Mouse (Mus musculus) adrenal gland, adult 8-10 months (tissue): ENCODE measurements around the gene Hip1r. TPM values are rescaled to one million over a fixed set of nuclear protein-coding genes. Genes with fewer than 3 reads are reported as not detected.
"Not testable (repeated sequence)": the region's sequence is repeated elsewhere in the genome, so short reads cannot be mapped to it uniquely, and the experiment has no call there.

Experiments
- DNase-seq: peaks from one replicate; pipeline ENCODE4 v3.0.0; 2022
- microRNA-seq, 2 experiments: library from miRNA; unstranded; fragments of <30 nt; microRNA quantifications; one replicate each; pipeline ENCODE4 v1.2.0; 2022
- total RNA-seq, 4 experiments: library from RNA; stranded (reverse); gene quantifications; 2 replicates each; pipeline ENCODE4 v1.2.4; 2022

Hip1r gene
- total RNA-seq, 4 experiments from 2014 or later = 13.2 to 29.8 (median 22.8) TPM

DNA sequence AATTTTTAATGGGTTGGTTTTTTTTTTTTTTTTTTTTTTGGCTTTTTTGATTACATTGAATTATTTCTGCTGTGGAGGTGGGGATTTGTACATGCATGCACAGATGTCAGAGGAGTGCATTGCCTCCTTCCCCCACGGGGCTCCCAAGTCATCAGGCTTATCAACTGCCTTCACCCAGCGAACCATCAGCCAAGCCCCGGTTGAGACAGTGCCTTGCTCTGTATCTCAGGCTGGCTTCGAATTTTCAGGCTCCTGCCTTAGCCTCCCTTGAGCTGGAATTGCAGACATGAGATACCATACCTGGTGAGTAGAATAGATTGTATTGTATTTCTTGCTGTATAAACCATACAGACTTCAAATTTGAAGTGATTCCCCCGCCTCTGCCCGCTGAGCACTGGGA, 66.2 kb downstream of the Hip1r start:
- no peak for DNase-seq

DNA sequence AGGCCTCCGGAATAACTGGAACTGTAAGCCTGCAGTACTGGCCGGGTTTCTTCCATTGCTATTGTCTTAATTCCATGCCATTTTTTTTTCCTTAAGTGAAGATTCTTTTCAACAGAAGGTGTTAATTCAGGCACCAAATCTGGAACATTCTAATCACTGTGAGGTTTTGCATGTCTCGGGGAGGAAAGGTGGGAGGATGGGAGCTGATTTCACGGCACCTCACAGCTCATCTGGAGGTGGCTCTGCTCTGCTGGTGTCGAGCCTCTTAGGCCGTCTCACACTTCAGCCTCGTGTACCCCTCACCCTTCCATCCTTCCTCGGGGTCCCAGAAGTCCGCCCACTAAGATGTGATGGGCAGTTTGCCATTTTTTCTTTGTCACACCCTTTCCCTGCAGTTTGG, 67.7 kb downstream of the Hip1r start:
- no peak for DNase-seq

- peak; percentile 77 for DNase-seq
Measured at GRCm38 (mm10) chr5:124043212-124043978, 70.0 kb downstream of the Hip1r start.

DNA sequence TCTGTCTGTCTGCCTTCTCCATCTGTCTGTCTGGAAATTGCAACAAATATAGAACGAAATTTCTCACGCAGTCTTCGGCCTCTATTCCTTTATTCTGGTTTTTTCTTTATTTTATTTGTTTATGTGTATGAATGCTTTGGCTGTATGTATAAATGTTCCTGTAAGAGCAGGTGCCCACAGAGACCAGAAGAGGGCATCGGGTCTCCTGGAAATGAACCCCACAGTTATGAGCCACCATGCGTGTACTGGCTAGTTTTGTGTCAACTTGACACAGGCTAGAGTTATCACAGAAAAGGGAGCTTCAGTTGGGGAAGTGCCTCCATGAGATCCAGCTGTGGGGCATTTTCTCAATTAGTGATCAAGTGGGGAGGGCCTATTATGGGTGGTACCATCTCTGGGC, 70.6 kb downstream of the Hip1r start:
- no peak for DNase-seq

- no peak for DNase-seq
Measured at GRCm38 (mm10) chr5:124045453-124046010, 72.1 kb downstream of the Hip1r start.

DNA sequence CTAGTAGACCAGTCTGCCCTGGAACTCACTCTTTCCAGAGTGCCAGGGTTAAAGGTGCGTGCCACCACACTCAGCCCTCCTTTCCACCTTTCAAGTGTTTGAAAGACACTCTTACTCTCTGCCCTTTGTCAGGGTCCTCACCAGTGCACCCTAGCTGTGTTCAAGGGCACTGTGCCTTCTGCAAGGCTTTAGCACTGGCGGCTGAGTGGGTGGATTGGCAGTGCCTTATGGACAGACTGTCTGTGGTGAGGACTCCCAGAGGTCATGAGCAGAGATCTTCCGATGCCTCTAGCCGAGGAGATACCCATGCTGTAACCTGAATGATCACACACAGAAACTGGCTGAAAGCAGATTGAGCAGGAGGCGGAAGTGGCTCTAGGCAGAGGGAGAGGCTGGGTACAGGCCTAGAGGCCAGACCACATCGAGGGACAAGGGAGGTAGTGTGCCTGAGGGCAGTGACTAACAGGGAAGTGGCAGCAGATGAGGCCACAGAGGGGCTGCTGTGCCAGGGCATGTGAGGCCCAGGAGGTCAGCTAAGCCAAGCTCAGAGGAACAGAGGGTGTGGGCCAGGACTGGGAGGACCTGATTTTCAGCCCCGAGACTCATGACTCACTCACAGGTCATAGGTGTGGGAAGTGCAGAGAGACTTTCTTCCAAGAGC, 73.4 kb downstream of the Hip1r start:
- DNase-seq = peak; percentile 48

- no peak for DNase-seq
Measured at GRCm38 (mm10) chr5:124049249-124050045, 76.0 kb downstream of the Hip1r start.

DNA sequence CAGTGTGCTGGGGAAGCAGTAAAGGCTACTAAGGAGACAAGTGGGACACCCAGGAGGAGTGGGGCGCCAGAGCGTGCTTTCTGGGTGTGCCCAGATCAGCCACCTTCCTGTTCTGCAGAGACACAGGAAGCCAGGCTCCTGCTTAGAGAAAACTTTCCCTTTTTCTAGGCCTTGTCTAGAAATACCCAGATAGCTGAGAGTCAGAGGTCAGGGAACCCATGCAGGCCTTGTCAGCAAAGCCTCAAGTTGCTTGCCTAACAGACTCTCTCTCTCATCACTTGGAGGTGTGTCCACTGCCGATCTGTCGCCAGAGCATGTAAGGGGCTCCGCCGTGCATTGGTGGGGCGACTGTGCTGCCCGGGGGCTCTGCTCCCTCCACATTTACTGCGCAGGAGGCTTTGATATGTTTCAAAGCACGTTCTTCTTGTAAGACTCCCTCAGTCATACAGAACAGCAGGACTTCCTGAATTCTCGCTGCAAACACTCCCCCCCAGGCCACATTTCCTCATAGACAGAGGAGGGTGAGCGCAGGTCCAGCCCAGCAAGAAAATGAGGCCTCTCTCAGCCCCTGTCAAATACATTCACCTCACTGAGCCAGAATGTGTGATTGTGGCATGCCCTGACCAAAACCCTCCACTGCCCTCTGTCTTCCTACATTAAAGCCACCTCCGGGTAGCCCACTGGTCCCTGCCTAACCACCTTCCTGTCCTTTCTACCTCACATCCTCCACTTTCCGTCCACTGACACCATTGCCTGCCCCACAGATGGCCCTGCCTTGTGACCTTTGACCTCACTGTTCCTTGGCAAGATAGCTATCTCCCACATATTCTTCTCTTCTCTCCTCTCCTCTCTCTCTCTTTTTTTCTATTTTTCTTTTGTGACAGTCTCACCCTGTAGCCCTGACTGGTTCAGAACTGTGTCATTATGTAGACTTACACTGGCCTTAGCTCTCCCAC, 76.9 kb downstream of the Hip1r start:
- DNase-seq = no peak

GRCm38 (mm10) chr5:124051899-124052491, 78.6 kb downstream of the Hip1r start:
- no peak for DNase-seq

DNA sequence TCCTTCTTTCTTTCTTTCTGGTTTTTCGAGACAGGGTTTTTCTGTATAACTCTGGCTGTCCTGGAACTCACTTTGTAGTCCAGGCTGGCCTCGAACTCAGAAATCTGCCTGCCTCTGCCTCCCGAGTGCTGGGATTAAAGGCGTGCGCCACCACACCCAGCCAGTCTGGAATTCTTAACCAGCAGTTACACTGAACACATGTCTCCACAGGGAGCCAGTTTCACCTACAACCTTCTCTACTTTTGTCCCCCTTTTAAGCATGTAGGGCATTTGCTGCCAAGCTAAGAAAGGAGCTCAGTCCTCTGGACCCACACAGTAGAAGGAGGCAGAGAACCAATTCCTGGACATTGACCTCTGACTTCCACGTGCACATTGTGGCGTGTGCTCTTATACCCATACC, 79.2 kb downstream of the Hip1r start:
- not testable (repeated sequence) for DNase-seq

Small RNA genes within 50 kb of the gene (microRNA-seq; reads per million reads assigned to microRNA genes)
- gene Mir7032 = 0.17 to 1.2 reads per million in 2 experiments

Other genes with a start within 250 kb of the Hip1r start
- gene Rsrc2, start 224.2 kb upstream of the Hip1r start, total RNA-seq = 10 to 100 TPM; 55.2 to 92.9 (median 73.7) TPM
- 1 to 10 TPM in 2 of 4 experiments, under 1 TPM in 2; 0.43 to 1.9 (median 1.3) TPM for gene Kntc1, start 223.9 kb upstream of the Hip1r start, total RNA-seq
- 1 to 10 TPM; 1.3 to 2.6 (median 1.5) TPM for gene Hcar2, start 108.1 kb upstream of the Hip1r start, total RNA-seq
- 1 to 10 TPM; 3.4 to 8.4 (median 7.0) TPM for gene Hcar1, start 93.6 kb upstream of the Hip1r start, total RNA-seq
- gene Denr, start 66.5 kb upstream of the Hip1r start, total RNA-seq = 10 to 100 TPM; 60.3 to 75.8 (median 67.3) TPM
- 1 to 10 TPM in 3 of 4 experiments, under 1 TPM in 1; 0.87 to 2.5 (median 2.2) TPM for gene Gm43518, start 46.2 kb upstream of the Hip1r start, total RNA-seq
- 1 to 10 TPM; 2.0 to 9.8 (median 6.1) TPM for gene Ccdc62, start 42.9 kb upstream of the Hip1r start, total RNA-seq
- gene Vps37b, start 58.6 kb downstream of the Hip1r start, total RNA-seq = 100 to 1,000 TPM in 1 of 4 experiments, 10 to 100 TPM in 3; 76.1 to 101 (median 91.9) TPM
- gene Abcb9, start 122.2 kb downstream of the Hip1r start, total RNA-seq = 10 to 100 TPM; 11.4 to 21.3 (median 15.4) TPM
- gene Ogfod2, start 138.7 kb downstream of the Hip1r start, total RNA-seq = 10 to 100 TPM; 51.2 to 59.3 (median 55.6) TPM
- gene Arl6ip4, start 142.5 kb downstream of the Hip1r start, total RNA-seq = 10 to 100 TPM; 46.4 to 72.0 (median 57.1) TPM